Mouse (Mus musculus) CH12.LX (cell line): ENCODE results near the gene Ppp1r8. TPM values are rescaled to one million over a fixed set of nuclear protein-coding genes. Genes with fewer than 3 reads are reported as not detected.
A peak's percentile ranks its signal among the peaks of the same experiment; 100 is the strongest.

Source experiments
- DNase-seq: peaks from one replicate; pipeline ENCODE4 v3.0.0-alpha.2; 2013; ENCODE audit errors: extremely low read depth
- H3K27ac ChIP-seq: 2 replicates; pipeline ENCODE4 v1.5.1; 2012; ENCODE audit warnings: low read depth, mild to moderate bottlenecking, control low read depth, moderate library complexity; ENCODE audit not compliant: insufficient read depth
- H3K27me3 ChIP-seq: replicated peaks from 2 replicates; pipeline ENCODE3; 2012; ENCODE audit warnings: inconsistent platforms
- H3K36me3 ChIP-seq, 2 experiments: replicated peaks in 1 of 2; 2 replicates each; pipeline versions ENCODE3 to v1.6.1; 2012; ENCODE audit warnings: inconsistent platforms in 1 of 2, low read length in 1 of 2, mild to moderate bottlenecking in 1 of 2, mixed read lengths in 1 of 2, moderate library complexity in 1 of 2; ENCODE audit not compliant: control insufficient read depth in 1 of 2, insufficient read depth in 1 of 2
- H3K4me1 ChIP-seq, 2 experiments: 2 replicates each; pipeline ENCODE4 v1.6.1; 2012; ENCODE audit warnings: inconsistent platforms in 1 of 2, moderate library complexity in 1 of 2; ENCODE audit not compliant: insufficient read depth in 2 of 2, control insufficient read depth in 1 of 2
- H3K4me2 ChIP-seq: 2 replicates; pipeline ENCODE4 v1.6.1; 2012; ENCODE audit warnings: low read depth, mild to moderate bottlenecking, control low read depth; ENCODE audit not compliant: poor library complexity, insufficient read depth, severe bottlenecking
- H3K4me3 ChIP-seq, 3 experiments: fragments of 150-350 bp in 1 of 3; sonication (generic) in 1 of 3; replicated peaks in 1 of 3; 2 replicates each; pipeline versions ENCODE3 to v1.5.1; 2011 to 2012; ENCODE audit warnings: low read depth in 2 of 3, low read length in 2 of 3, mild to moderate bottlenecking in 2 of 3, moderate library complexity in 2 of 3, control low read depth in 1 of 3, improper control_type of control experiment in 1 of 3, inconsistent platforms in 1 of 3, mixed read lengths in 1 of 3; ENCODE audit not compliant: poor library complexity in 1 of 3
- H3K79me2 ChIP-seq: replicated peaks from 2 replicates; pipeline ENCODE4 v1.6.1; 2012; ENCODE audit warnings: mild to moderate bottlenecking, moderate library complexity; ENCODE audit not compliant: control insufficient read depth, poor library complexity, insufficient read depth, severe bottlenecking; ENCODE audit errors: extremely low read depth
- H3K9ac ChIP-seq: 2 replicates; pipeline ENCODE4 v1.6.1; 2012; ENCODE audit warnings: low read depth, mild to moderate bottlenecking, control low read depth, moderate library complexity; ENCODE audit not compliant: insufficient read depth
- H3K9me3 ChIP-seq: replicated peaks from 2 replicates; pipeline ENCODE3; 2012; ENCODE audit warnings: low read length, inconsistent platforms, mixed read lengths
- BHLHE40 ChIP-seq: IDR thresholded peaks from 2 replicates; pipeline ENCODE4 v1.6.1; 2011; ENCODE audit warnings: mild to moderate bottlenecking, low read depth, low read length, improper control_type of control experiment
- CHD2 ChIP-seq: IDR thresholded peaks from 2 replicates; pipeline ENCODE4 v1.6.1; 2011; ENCODE audit warnings: low read length, improper control_type of control experiment
- CTCF ChIP-seq, 2 experiments: IDR thresholded peaks in 1 of 2; conservative IDR thresholded peaks in 1 of 2; 2 replicates each; pipeline ENCODE4 v1.5.1; 2011 to 2012; ENCODE audit warnings: low read depth in 2 of 2, low read length in 2 of 2, improper control_type of control experiment in 1 of 2, inconsistent platforms in 1 of 2, mild to moderate bottlenecking in 1 of 2, moderate library complexity in 1 of 2
- E2F4 ChIP-seq: IDR thresholded peaks from 2 replicates; pipeline ENCODE4 v1.6.1; 2011; ENCODE audit warnings: low read depth, low read length, improper control_type of control experiment; ENCODE audit not compliant: insufficient replicate concordance
- ELF1 ChIP-seq: IDR thresholded peaks from 2 replicates; pipeline ENCODE4 v1.6.1; 2014; ENCODE audit warnings: low read depth, mild to moderate bottlenecking, inconsistent platforms, low read length, improper control_type of control experiment
- EP300 ChIP-seq: IDR thresholded peaks from 2 replicates; pipeline ENCODE4 v1.6.1; 2011; ENCODE audit warnings: low read length, improper control_type of control experiment
- ETS1 ChIP-seq: conservative IDR thresholded peaks from 2 replicates; pipeline ENCODE4 v1.6.1; 2012; ENCODE audit warnings: low read depth, mild to moderate bottlenecking, inconsistent platforms, low read length, improper control_type of control experiment, moderate library complexity
- GABPA ChIP-seq: IDR thresholded peaks from 2 replicates; pipeline ENCODE4 v1.6.1; 2012; ENCODE audit warnings: low read depth, low read length, improper control_type of control experiment, inconsistent platforms; ENCODE audit not compliant: insufficient replicate concordance
- IRF4 ChIP-seq: IDR thresholded peaks from 2 replicates; pipeline ENCODE4 v1.6.1; 2014; ENCODE audit warnings: low read depth, mild to moderate bottlenecking, inconsistent platforms, low read length, improper control_type of control experiment
- JUN ChIP-seq: IDR thresholded peaks from 2 replicates; pipeline ENCODE4 v1.6.1; 2011; ENCODE audit warnings: low read depth, mild to moderate bottlenecking, low read length, improper control_type of control experiment, moderate library complexity; ENCODE audit not compliant: insufficient read depth
- JUND ChIP-seq: conservative IDR thresholded peaks from 2 replicates; pipeline ENCODE4 v1.6.1; 2011; ENCODE audit warnings: low read depth, low read length, improper control_type of control experiment
- MAX ChIP-seq: IDR thresholded peaks from 2 replicates; pipeline ENCODE4 v1.6.1; 2011; ENCODE audit warnings: low read length, improper control_type of control experiment
- MAZ ChIP-seq: IDR thresholded peaks from 2 replicates; pipeline ENCODE4 v1.6.1; 2012; ENCODE audit warnings: low read depth, mild to moderate bottlenecking, inconsistent platforms, low read length, improper control_type of control experiment, moderate library complexity
- MEF2A ChIP-seq: IDR thresholded peaks from 2 replicates; pipeline ENCODE4 v1.6.1; 2014; ENCODE audit warnings: low read depth, mild to moderate bottlenecking, inconsistent platforms, low read length, improper control_type of control experiment, borderline replicate concordance
- MXI1 ChIP-seq: IDR thresholded peaks from 2 replicates; pipeline ENCODE4 v1.6.1; 2011; ENCODE audit warnings: mild to moderate bottlenecking, low read depth, low read length, improper control_type of control experiment
- MYC ChIP-seq: IDR thresholded peaks from 2 replicates; pipeline ENCODE4 v1.6.1; 2011; ENCODE audit warnings: low read depth, mild to moderate bottlenecking, improper control_type of control experiment, low read length
- NELFE ChIP-seq: IDR thresholded peaks from 2 replicates; pipeline ENCODE4 v1.6.1; 2011; ENCODE audit warnings: low read depth, low read length, improper control_type of control experiment
- NRF1 ChIP-seq: IDR thresholded peaks from 2 replicates; pipeline ENCODE4 v1.6.1; 2014; ENCODE audit warnings: low read depth, mild to moderate bottlenecking, inconsistent platforms, low read length, improper control_type of control experiment, moderate library complexity
- PAX5 ChIP-seq: IDR thresholded peaks from 2 replicates; pipeline ENCODE4 v1.6.1; 2012; ENCODE audit warnings: low read length, inconsistent platforms, mixed read lengths
- POLR2AphosphoS2 ChIP-seq: IDR thresholded peaks from 2 replicates; pipeline ENCODE4 v1.6.1; 2011; ENCODE audit warnings: low read depth, low read length, improper control_type of control experiment
- RAD21 ChIP-seq: IDR thresholded peaks from 2 replicates; pipeline ENCODE4 v1.6.1; 2011; ENCODE audit warnings: low read depth, mild to moderate bottlenecking, low read length, improper control_type of control experiment, moderate library complexity
- RCOR1 ChIP-seq: conservative IDR thresholded peaks from 2 replicates; pipeline ENCODE4 v1.6.1; 2012; ENCODE audit warnings: low read depth, mild to moderate bottlenecking, inconsistent platforms, low read length, improper control_type of control experiment
- SIN3A ChIP-seq: IDR thresholded peaks from 2 replicates; pipeline ENCODE4 v1.6.1; 2012; ENCODE audit warnings: low read length, improper control_type of control experiment, inconsistent platforms
- SMC3 ChIP-seq: IDR thresholded peaks from 2 replicates; pipeline ENCODE4 v1.6.1; 2011; ENCODE audit warnings: low read depth, low read length, improper control_type of control experiment
- TBP ChIP-seq: conservative IDR thresholded peaks from 2 replicates; pipeline ENCODE4 v1.6.1; 2011; ENCODE audit warnings: low read depth, low read length, improper control_type of control experiment
- TCF12 ChIP-seq: IDR thresholded peaks from 2 replicates; pipeline ENCODE4 v1.6.1; 2014; ENCODE audit warnings: low read depth, mild to moderate bottlenecking, inconsistent platforms, low read length, improper control_type of control experiment
- UBTF ChIP-seq: IDR thresholded peaks from 2 replicates; pipeline ENCODE4 v1.6.1; 2012; ENCODE audit warnings: low read depth, mild to moderate bottlenecking, inconsistent platforms, low read length, improper control_type of control experiment, moderate library complexity
- USF1 ChIP-seq: IDR thresholded peaks from 2 replicates; pipeline ENCODE4 v1.6.1; 2014; ENCODE audit warnings: low read depth, mild to moderate bottlenecking, inconsistent platforms, low read length, improper control_type of control experiment
- USF2 ChIP-seq: conservative IDR thresholded peaks from 2 replicates; pipeline ENCODE4 v1.6.1; 2011; ENCODE audit warnings: low read depth, low read length, improper control_type of control experiment
- ZC3H11A ChIP-seq: IDR thresholded peaks from 2 replicates; pipeline ENCODE4 v1.6.1; 2012; ENCODE audit warnings: low read depth, mild to moderate bottlenecking, inconsistent platforms, low read length, improper control_type of control experiment
- ZNF384 ChIP-seq: IDR thresholded peaks from 2 replicates; pipeline ENCODE4 v1.6.1; 2012; ENCODE audit warnings: low read depth, low read length, improper control_type of control experiment, inconsistent platforms
- dilution Hi-C: fragments of 300-500 bp; cut with MboI; formaldehyde crosslinking; loops from 2 replicates; pipeline ENCODE4 v1.14.3; 2020; ENCODE audit warnings: low sequenced_read_pairs; ENCODE audit not compliant: extremely low pct_unique_long_range_greater_than_20kb, extremely low pct_ligation_motif_present
- in situ Hi-C: fragments of 300-500 bp; cut with MboI; formaldehyde crosslinking; loops from 3 replicates; pipeline ENCODE4 v1.14.3; 2019; ENCODE audit warnings: low sequenced_read_pairs, low pct_ligation_motif_present, low pct_unique_long_range_greater_than_20kb, mixed read lengths
- polyA plus RNA-seq: library from polyadenylated mRNA; unstranded; fragments of >175 nt; gene quantifications from 2 replicates; pipeline ENCODE4 v1.2.1, GENCODE M21; 2012; ENCODE audit warnings: low read depth; ENCODE audit not compliant: insufficient read length
- total RNA-seq, 2 experiments: library from RNA; depleted of rRNA; stranded (reverse); fragments of 300-350 nt in 1 of 2; fragments of >200 nt in 1 of 2; gene quantifications; 2 replicates each; pipeline ENCODE4 v1.2.3; 2012 to 2014

Gene Ppp1r8
- total and polyA plus RNA-seq, 3 experiments = 89.0 to 141 (median 107) TPM

DNA sequence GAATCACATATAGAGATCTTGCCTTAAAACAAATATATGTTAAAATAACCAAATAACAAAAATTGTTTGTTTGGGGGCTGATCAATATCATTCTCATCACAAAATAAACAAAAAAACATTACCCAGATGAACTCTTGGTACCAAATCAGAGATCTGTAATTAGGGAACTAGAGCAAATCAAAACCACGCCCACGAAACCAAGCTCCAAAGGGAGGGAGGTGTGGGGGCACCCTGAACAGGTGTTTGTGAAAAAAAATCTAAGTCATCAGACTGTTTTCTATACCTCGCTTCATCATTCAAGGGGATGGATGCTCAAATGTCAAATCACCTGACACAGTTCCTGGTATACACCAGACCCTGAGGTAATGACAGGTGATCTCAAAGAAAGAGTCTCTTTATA is 1.5 kb downstream of the Ppp1r8 start:
- Histone ChIP-seq H3K36me3 (peaks cover 30 to 45% of the 10 kb centered on the region in 2 experiments), H3K27ac (no peak overlapping the region), H3K4me3 (peak overlapping the region; percentile 90 to 97 (median 94)), H3K27me3 (no peaks in the 10 kb centered on the region), H3K9me3 (no peaks in the 10 kb centered on the region), H3K9ac (peak overlapping the region; percentile 90), H3K4me2 (peak overlapping the region; percentile 97), H3K79me2 (peaks cover 64% of the 10 kb centered on the region), H3K4me1 (peaks cover 0 to 22% of the 10 kb centered on the region in 2 experiments; a peak in 2 of 4 replicates)
- in situ Hi-C loops (no loop called here), dilution Hi-C loops (no loop called here)
- no peak for TF ChIP-seq MAZ
- peak; percentile 31 for DNase-seq

DNA sequence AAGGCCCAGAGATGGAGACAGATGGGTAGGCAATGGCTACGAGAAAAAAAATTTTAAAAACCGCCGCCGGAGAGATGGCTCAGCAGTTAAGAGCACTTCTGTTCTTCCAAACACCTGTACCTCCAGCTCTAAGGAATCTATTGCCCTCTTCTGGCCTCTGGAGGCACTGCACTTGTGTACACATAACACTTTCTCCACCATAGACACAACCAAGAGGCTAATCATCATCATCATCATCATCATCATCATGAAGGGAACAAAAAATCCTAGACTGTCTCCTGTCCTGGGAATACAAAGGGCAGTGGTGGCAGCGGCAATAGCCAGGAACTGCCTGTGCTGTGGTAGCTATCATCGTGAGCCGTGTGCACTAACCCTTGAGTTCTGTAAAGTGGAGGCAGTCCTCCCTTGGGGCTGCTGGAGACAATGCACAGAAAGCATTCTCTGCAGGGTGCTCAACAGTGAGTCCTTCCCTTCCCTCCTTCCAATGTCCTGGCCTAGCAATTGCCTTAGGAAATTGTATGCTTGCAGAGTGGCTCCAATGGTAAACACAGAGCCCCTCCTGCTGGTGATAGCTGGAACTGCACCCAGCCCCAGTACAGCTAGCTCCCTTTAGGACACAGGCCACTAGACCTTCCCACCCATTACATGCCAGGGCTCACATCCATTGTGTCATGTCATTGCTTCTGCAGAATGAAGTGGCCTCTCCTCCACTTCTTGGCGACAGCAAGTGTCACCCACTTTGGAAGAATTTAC is 19.2 kb downstream of the Ppp1r8 start:
- Histone ChIP-seq H3K4me2 (no peak overlapping the region), H3K79me2 (no peaks in the 10 kb centered on the region), H3K9ac (no peak overlapping the region), H3K27me3 (no peaks in the 10 kb centered on the region), H3K4me3 (no peak overlapping the region), H3K36me3 (peaks cover 32 to 44% of the 10 kb centered on the region in 2 experiments), H3K4me1 (peaks cover 0 to 27% of the 10 kb centered on the region in 2 experiments; a peak in 2 of 4 replicates), H3K9me3 (no peaks in the 10 kb centered on the region), H3K27ac (no peak overlapping the region)
- dilution Hi-C loops (no loop called here), in situ Hi-C loops (no loop called here)
- DNase-seq = peak; percentile 86
- TF ChIP-seq MYC (peak; percentile 42; the same call in 1 of the 2 replicates), SMC3 (peak; percentile 97), RAD21 (peak; percentile 99), EP300 (no peak), BHLHE40 (peak; percentile 27; the same call in 1 of the 2 replicates), ZNF384 (peak; percentile 86), MAX (peak; percentile 53; the same call in 1 of the 2 replicates), JUN (no peak), POLR2AphosphoS2 (no peak), TBP (no peak), NELFE (peak; percentile 51; the same call in 1 of the 2 replicates), CHD2 (peak; percentile 44; the same call in 1 of the 2 replicates), GABPA (no peak), JUND (0 out of 2 replicates have a peak, but pooled peaks have one; percentile 6), SIN3A (peak; percentile 69), NRF1 (0 out of 2 replicates have a peak, but pooled peaks have one; percentile 8), RCOR1 (no peak), UBTF (no peak), ELF1 (no peak), MXI1 (peak; percentile 66; the same call in 1 of the 2 replicates), ZC3H11A (peak; percentile 96), TCF12 (no peak), E2F4 (no peak), USF1 (no peak), CTCF (conservative IDR thresholded peaks at IDR 0.05 in 1 of 2, IDR thresholded peaks at IDR 0.05 in 1 of 2; ENCODE audit: low read depth in 2 of 2, low read length in 2 of 2) (peak; percentile 96 to 98), USF2 (no peak), IRF4 (peak; percentile 29), PAX5 (no peak), ETS1 (no peak), MEF2A (peak; percentile 13)
